Mouse (Mus musculus) spleen, adult 10 weeks (tissue): ENCODE data around the gene Olfr417. TPM values are rescaled to one million over a fixed set of nuclear protein-coding genes. Genes with fewer than 3 reads are reported as not detected.

Experiments used
- polyA plus RNA-seq: library from polyadenylated mRNA; stranded (reverse); fragments of 350-450 nt; fragmentation: Illumina TruSeq; extraction: RNeasy Lipid Tissue Mini Kit (QIAGEN cat#74804); gene quantifications from one replicate; pipeline ENCODE4 v1.2.3, GENCODE M21; 2015; ENCODE audit warnings: low replicate concordance; ENCODE audit not compliant: insufficient read depth

Gene Olfr417
- not detected for polyA plus RNA-seq

GRCm38 (mm10) chr1:174364882-174365451 lies at the start of gene Olfr417:
Gene Olfr417 (plus strand): TSS chr1:174365122.

GRCm38 (mm10) chr1:174330218-174330617 lies 34.7 kb upstream of the Olfr417 start, which contains the start of gene Mptx1:
Gene Mptx1 (plus strand): TSS chr1:174330518.

GRCm38 (mm10) chr1:174390746-174391145 lies 25.8 kb downstream of the Olfr417 start, which contains the start of gene Olfr248:
Gene Olfr248 (plus strand): TSS chr1:174391046.

GRCm38 (mm10) chr1:174423764-174424163 lies 58.8 kb downstream of the Olfr417 start, which contains the start of gene Olfr414:
Gene Olfr414 (plus strand): TSS chr1:174424064.

Other genes starting within 250 kb of the Olfr417 start
- gene Olfr231, start 244.0 kb upstream of the Olfr417 start, polyA plus RNA-seq: not detected
- gene Olfr424, start 233.6 kb upstream of the Olfr417 start, polyA plus RNA-seq: not detected
- gene Olfr420, start 209.5 kb upstream of the Olfr417 start, polyA plus RNA-seq: not detected
- 12.5 TPM for gene Spta1, start 192.3 kb upstream of the Olfr417 start, polyA plus RNA-seq
- gene Olfr419, start 113.1 kb upstream of the Olfr417 start, polyA plus RNA-seq: not detected
- not detected for gene Mptx1, start 34.6 kb upstream of the Olfr417 start, polyA plus RNA-seq
- not detected for gene Olfr248, start 25.9 kb downstream of the Olfr417 start, polyA plus RNA-seq
- gene Olfr414, start 58.9 kb downstream of the Olfr417 start, polyA plus RNA-seq: not detected
- gene Olfr220, start 77.0 kb downstream of the Olfr417 start, polyA plus RNA-seq: not detected
- gene Fmn2, start 136.7 kb downstream of the Olfr417 start, polyA plus RNA-seq: 0.22 TPM